Mouse (Mus musculus): Measurements from ENCODE around the gene Osbpl8. TPM values are rescaled to one million over a fixed set of nuclear protein-coding genes. Genes with fewer than 3 reads are reported as not detected.

The Osbpl8 gene
- total and polyA plus RNA-seq, 3 experiments, result 12.9 to 26.4 (median 23.4) TPM

- dilution Hi-C loops (cut with MboI; ENCODE audit: extremely low pct_ligation_motif_present, extremely low pct_unique_long_range_greater_than_20kb, low sequenced_read_pairs) (no loop called here), in situ Hi-C loops (cut with MboI; ENCODE audit: low pct_ligation_motif_present, low pct_unique_long_range_greater_than_20kb, low sequenced_read_pairs) (loop anchor here (25.0 kb wide), 1 partner anchor 514 kb away; no protein-coding TSS in a partner anchor)
- DNase-seq (ENCODE audit: extremely low read depth), result no peak
- Histone ChIP-seq H3K4me3 (replicated peaks in 1 of 3; ENCODE audit: low read depth in 2 of 3, low read length in 2 of 3, poor library complexity in 1 of 3) (no peak overlapping the region), H3K79me2 (replicated peaks; ENCODE audit: control insufficient read depth, extremely low read depth, insufficient read depth, poor library complexity, severe bottlenecking) (no peaks in the 10 kb centered on the region), H3K27ac (ENCODE audit: insufficient read depth, low read depth) (no peak overlapping the region), H3K4me2 (ENCODE audit: insufficient read depth, low read depth, poor library complexity, severe bottlenecking) (no peak overlapping the region), H3K9ac (ENCODE audit: insufficient read depth, low read depth) (no peak overlapping the region), H3K27me3 (replicated peaks) (no peaks in the 10 kb centered on the region), H3K9me3 (replicated peaks; ENCODE audit: low read length) (no peaks in the 10 kb centered on the region), H3K36me3 (replicated peaks in 1 of 2; ENCODE audit: control insufficient read depth in 1 of 2, insufficient read depth in 1 of 2, low read length in 1 of 2) (no peaks in the 10 kb centered on the region), H3K4me1 (ENCODE audit: control insufficient read depth in 1 of 2, insufficient read depth in 2 of 2) (peaks cover 17 to 48% of the 10 kb centered on the region in 2 experiments)
- no peak for TF ChIP-seq USF1 (IDR thresholded peaks at IDR 0.05; ENCODE audit: low read depth, low read length)
- TF ChIP-seq IRF4 (IDR thresholded peaks at IDR 0.05; ENCODE audit: low read depth, low read length), result no peak
- no peak for TF ChIP-seq SIN3A (IDR thresholded peaks at IDR 0.05; ENCODE audit: low read length)
- TF ChIP-seq ZNF384 (IDR thresholded peaks at IDR 0.05; ENCODE audit: low read depth, low read length), result peak; percentile 26; the same call in 1 of the 2 replicates
- no peak for TF ChIP-seq TBP (conservative IDR thresholded peaks at IDR 0.05; ENCODE audit: low read depth, low read length)
- TF ChIP-seq CHD1 (IDR thresholded peaks at IDR 0.05; ENCODE audit: low read depth, low read length), result no peak
Measured at GRCm38 (mm10) chr10:111122864-111123398, 41.6 kb upstream of the Osbpl8 start.

- H3K27ac ChIP-seq (ENCODE audit: insufficient read depth, low read depth), result no peak overlapping the region
- in situ Hi-C loops (cut with MboI; ENCODE audit: low pct_ligation_motif_present, low pct_unique_long_range_greater_than_20kb, low sequenced_read_pairs), result loop anchor here (25.0 kb wide), 1 partner anchor 513 kb away; no protein-coding TSS in a partner anchor
- no peaks in the 10 kb centered on the region for H3K9me3 ChIP-seq (replicated peaks; ENCODE audit: low read length)
- H3K4me1 ChIP-seq (ENCODE audit: control insufficient read depth in 1 of 2, insufficient read depth in 2 of 2), result peaks cover 20 to 45% of the 10 kb centered on the region in 2 experiments
- no peak overlapping the region for H3K9ac ChIP-seq (ENCODE audit: insufficient read depth, low read depth)
- dilution Hi-C loops (cut with MboI; ENCODE audit: extremely low pct_ligation_motif_present, extremely low pct_unique_long_range_greater_than_20kb, low sequenced_read_pairs), result no loop called here
- no peak overlapping the region for H3K4me3 ChIP-seq (replicated peaks in 1 of 3; ENCODE audit: low read depth in 2 of 3, low read length in 2 of 3, poor library complexity in 1 of 3)
- peak overlapping the region; percentile 11; the same call in 1 of the 2 replicates for H3K4me2 ChIP-seq (ENCODE audit: insufficient read depth, low read depth, poor library complexity, severe bottlenecking)
- peak; percentile 54 for DNase-seq (ENCODE audit: extremely low read depth)
- no peaks in the 10 kb centered on the region for H3K79me2 ChIP-seq (replicated peaks; ENCODE audit: control insufficient read depth, extremely low read depth, insufficient read depth, poor library complexity, severe bottlenecking)
- H3K36me3 ChIP-seq (replicated peaks in 1 of 2; ENCODE audit: control insufficient read depth in 1 of 2, insufficient read depth in 1 of 2, low read length in 1 of 2), result no peaks in the 10 kb centered on the region
- no peaks in the 10 kb centered on the region for H3K27me3 ChIP-seq (replicated peaks)
- peak; percentile 98 for TF ChIP-seq BHLHE40 (IDR thresholded peaks at IDR 0.05; ENCODE audit: low read depth, low read length)
- TF ChIP-seq CHD2 (IDR thresholded peaks at IDR 0.05; ENCODE audit: low read length), result no peak
- no peak for TF ChIP-seq E2F4 (IDR thresholded peaks at IDR 0.05; ENCODE audit: insufficient replicate concordance, low read depth, low read length)
- TF ChIP-seq SMC3 (IDR thresholded peaks at IDR 0.05; ENCODE audit: low read depth, low read length), result no peak
- TF ChIP-seq CTCF (conservative IDR thresholded peaks at IDR 0.05 in 1 of 2, IDR thresholded peaks at IDR 0.05 in 1 of 2; ENCODE audit: low read depth in 2 of 2, low read length in 2 of 2), result no peak
- TF ChIP-seq JUN (IDR thresholded peaks at IDR 0.05; ENCODE audit: insufficient read depth, low read depth, low read length), result no peak
- no peak for TF ChIP-seq JUND (conservative IDR thresholded peaks at IDR 0.05; ENCODE audit: low read depth, low read length)
- no peak for TF ChIP-seq MAZ (IDR thresholded peaks at IDR 0.05; ENCODE audit: low read depth, low read length)
- TF ChIP-seq NRF1 (IDR thresholded peaks at IDR 0.05; ENCODE audit: low read depth, low read length), result no peak
- no peak for TF ChIP-seq USF1 (IDR thresholded peaks at IDR 0.05; ENCODE audit: low read depth, low read length)
- no peak for TF ChIP-seq CHD1 (IDR thresholded peaks at IDR 0.05; ENCODE audit: low read depth, low read length)
- TF ChIP-seq SIN3A (IDR thresholded peaks at IDR 0.05; ENCODE audit: low read length), result no peak
- TF ChIP-seq USF2 (conservative IDR thresholded peaks at IDR 0.05; ENCODE audit: low read depth, low read length), result no peak
- no peak for TF ChIP-seq MAFK (IDR thresholded peaks at IDR 0.05; ENCODE audit: insufficient replicate concordance, low read length)
- TF ChIP-seq POLR2A (IDR thresholded peaks at IDR 0.05; ENCODE audit: low read depth, low read length), result no peak
- TF ChIP-seq GABPA (IDR thresholded peaks at IDR 0.05; ENCODE audit: insufficient replicate concordance, low read depth, low read length), result no peak
- no peak for TF ChIP-seq UBTF (IDR thresholded peaks at IDR 0.05; ENCODE audit: low read depth, low read length)
- peak; percentile 71 for TF ChIP-seq IRF4 (IDR thresholded peaks at IDR 0.05; ENCODE audit: low read depth, low read length)
- TF ChIP-seq MYC (IDR thresholded peaks at IDR 0.05; ENCODE audit: low read depth, low read length), result 0 out of 2 replicates have a peak, but pooled peaks have one; percentile 21
- TF ChIP-seq MXI1 (IDR thresholded peaks at IDR 0.05; ENCODE audit: low read depth, low read length), result no peak
- no peak for TF ChIP-seq ZMIZ1 (IDR thresholded peaks at IDR 0.05; ENCODE audit: low read depth, low read length)
- TF ChIP-seq TBP (conservative IDR thresholded peaks at IDR 0.05; ENCODE audit: low read depth, low read length), result no peak
- TF ChIP-seq HCFC1 (IDR thresholded peaks at IDR 0.05; ENCODE audit: low read depth, low read length), result no peak
- TF ChIP-seq ELF1 (IDR thresholded peaks at IDR 0.05; ENCODE audit: low read depth, low read length), result no peak
- TF ChIP-seq RCOR1 (conservative IDR thresholded peaks at IDR 0.05; ENCODE audit: low read depth, low read length), result no peak
- TF ChIP-seq ZKSCAN1 (IDR thresholded peaks at IDR 0.05; ENCODE audit: borderline replicate concordance, low read depth, low read length), result no peak
- peak; percentile 51; the same call in 1 of the 2 replicates for TF ChIP-seq EP300 (IDR thresholded peaks at IDR 0.05; ENCODE audit: low read length)
- no peak for TF ChIP-seq KAT2A (IDR thresholded peaks at IDR 0.05; ENCODE audit: insufficient replicate concordance, low read length)
- no peak for TF ChIP-seq POLR2AphosphoS2 (IDR thresholded peaks at IDR 0.05; ENCODE audit: low read depth, low read length)
- TF ChIP-seq NELFE (IDR thresholded peaks at IDR 0.05; ENCODE audit: low read depth, low read length), result no peak
- no peak for TF ChIP-seq PAX5 (IDR thresholded peaks at IDR 0.05; ENCODE audit: low read length)
- no peak for TF ChIP-seq ZNF384 (IDR thresholded peaks at IDR 0.05; ENCODE audit: low read depth, low read length)
Measured at GRCm38 (mm10) chr10:111124175-111124574, 40.4 kb upstream of the Osbpl8 start.

Data from CH12.LX (cell line).